8 mouse cellular contexts compared by ENCODE assay signal in the genomic region with DNA sequence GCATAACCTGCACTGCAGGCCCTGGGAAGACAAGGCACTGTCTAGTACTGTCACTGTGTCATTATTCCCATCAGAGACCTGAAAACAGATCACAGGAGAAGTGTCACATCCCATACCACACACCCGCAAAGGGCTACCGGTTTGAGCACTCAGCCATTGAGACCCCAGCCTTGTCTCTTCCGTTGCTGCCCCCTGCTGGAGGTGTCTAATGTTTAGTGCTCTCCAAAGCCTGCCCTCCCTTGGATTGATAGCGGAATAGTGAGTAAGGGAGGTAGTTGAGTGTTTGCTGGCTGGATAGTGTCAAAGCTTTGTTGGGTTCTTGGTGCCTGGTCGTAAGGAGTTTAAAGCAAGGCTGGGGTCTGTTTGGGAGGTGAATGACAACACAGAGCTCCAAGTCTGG.
DNase-seq lines count a peak whose midpoint lies in the region; ATAC-seq and TF ChIP-seq lines count a peak whose summit lies in the region.

No protein-coding gene starts in this region.

- no peaks in the 10 kb centered on the region; the same call in 1 of the 2 replicates for H3K4me1 ChIP-seq in testis, adult 2 months (ENCODE audit: control insufficient read depth, insufficient read depth, low read length)
- peaks cover 19% of the 10 kb centered on the region for H3K4me1 ChIP-seq in intestine, embryonic 14.5 days (replicated peaks; ENCODE audit: control insufficient read depth, insufficient read depth, low read length)
- peaks cover 12% of the 10 kb centered on the region for H3K4me1 ChIP-seq in liver, postnatal 0 days (ENCODE audit: insufficient read depth)

- peak; percentile 15; the same call in 1 of the 2 replicates for TF ChIP-seq CTCF in testis, adult 2 months (IDR thresholded peaks at IDR 0.05; ENCODE audit: control insufficient read depth, insufficient read depth, insufficient replicate concordance, low read depth, low read length)
- peak; percentile 70 for TF ChIP-seq CTCF in liver, postnatal 0 days (IDR thresholded peaks at IDR 0.05; ENCODE audit: low read depth)

- no peak for TF ChIP-seq EP300 in liver, postnatal 0 days (IDR thresholded peaks at IDR 0.05; ENCODE audit: low read depth)

- no peak overlapping the region for H3K9ac ChIP-seq in intestine, embryonic 14.5 days (ENCODE audit: low read length)
- no peak overlapping the region for H3K9ac ChIP-seq in liver, postnatal 0 days (replicated peaks)

- peak overlapping the region; percentile 3; the same call in 1 of the 2 replicates for H3K27ac ChIP-seq in testis, adult 2 months (ENCODE audit: control insufficient read depth, insufficient read depth, low read depth, low read length)
- H3K27ac ChIP-seq in intestine, embryonic 14.5 days (ENCODE audit: low read depth): peak overlapping the region; percentile 51
- H3K27ac ChIP-seq in liver, postnatal 0 days (ENCODE audit: low read depth): peak overlapping the region; percentile 64

- no peak; the same call in 1 of the 2 replicates for ATAC-seq in intestine, embryonic 14.5 days (replicated peaks; ENCODE audit: low FRiP score, low TSS enrichment, low read depth)
- peak; percentile 63 for ATAC-seq in liver, postnatal 0 days

- H3K9me3 ChIP-seq in intestine, embryonic 14.5 days (ENCODE audit: control insufficient read depth, low read length): no peaks in the 10 kb centered on the region
- H3K9me3 ChIP-seq in liver, postnatal 0 days (ENCODE audit: low read length): no peaks in the 10 kb centered on the region

- 36% methylated on average over 5 of the region's 5 CpGs for WGBS in intestine, embryonic 14.5 days
- 36% methylated on average over 5 of the region's 5 CpGs for WGBS in liver, postnatal 0 days (ENCODE audit: insufficient replicate concordance)

- no peak overlapping the region for H3K4me3 ChIP-seq in testis, adult 2 months (ENCODE audit: control insufficient read depth, low read depth, low read length)
- H3K4me3 ChIP-seq in intestine, embryonic 14.5 days (ENCODE audit: low read depth, low read length): no peak overlapping the region
- H3K4me3 ChIP-seq in liver, postnatal 0 days (ENCODE audit: low read depth, low read length): no peak overlapping the region

- H3K4me2 ChIP-seq in intestine, embryonic 14.5 days (ENCODE audit: low read length): no peak overlapping the region
- H3K4me2 ChIP-seq in liver, postnatal 0 days (ENCODE audit: low read depth, low read length): peak overlapping the region; percentile 26; the same call in 1 of the 2 replicates

- TF ChIP-seq POLR2A in testis, adult 2 months (IDR thresholded peaks at IDR 0.05; ENCODE audit: control insufficient read depth, low read depth, low read length): no peak

- H3K27me3 ChIP-seq in testis, adult 2 months (ENCODE audit: control insufficient read depth, insufficient read depth, low read length): no peaks in the 10 kb centered on the region
- no peaks in the 10 kb centered on the region for H3K27me3 ChIP-seq in intestine, embryonic 14.5 days (replicated peaks; ENCODE audit: control insufficient read depth, insufficient read depth, low read length)
- H3K27me3 ChIP-seq in liver, postnatal 0 days (ENCODE audit: insufficient read depth, low read length): no peaks in the 10 kb centered on the region

- DNase-seq in frontal cortex, postnatal 25 days (ENCODE audit: low spot score in 2 of 2): peak; percentile 53 to 56
- no peak for DNase-seq in frontal cortex, postnatal 10 days (ENCODE audit: low spot score in 2 of 2)
- no peak for DNase-seq in testis, postnatal 14 days (ENCODE audit: low spot score)
- DNase-seq in intestine, embryonic 14.5 days (ENCODE audit: low spot score): no peak
- peak; percentile 75 for DNase-seq in liver, postnatal 0 days
- peak; percentile 52 for DNase-seq in thymus, postnatal 25 days
- no peak for DNase-seq in c-Kit-positive CD71-positive TER-119-positive erythroid progenitor cells, embryonic 14.5 days (ENCODE audit: low spot score)

- H3K36me3 ChIP-seq in testis, adult 2 months (ENCODE audit: control insufficient read depth, insufficient read depth, low read length): no peaks in the 10 kb centered on the region
- H3K36me3 ChIP-seq in intestine, embryonic 14.5 days (ENCODE audit: control insufficient read depth, insufficient read depth, low read length): peaks cover 44% of the 10 kb centered on the region
- H3K36me3 ChIP-seq in liver, postnatal 0 days (replicated peaks; ENCODE audit: insufficient read depth, low read length): peaks cover 3% of the 10 kb centered on the region; the same call in 1 of the 2 replicates

Comparison
In these comparisons a context has a peak if more than half of its experiments do, and no peak if none do; other contexts are left out.
1. DNase-seq: peak in frontal cortex, postnatal 25 days (2 of 2), liver, postnatal 0 days (single experiment) and thymus, postnatal 25 days (single experiment); none in frontal cortex, postnatal 10 days (0 of 2), testis, postnatal 14 days (single experiment), intestine, embryonic 14.5 days (single experiment) and c-Kit-positive CD71-positive TER-119-positive erythroid progenitor cells, embryonic 14.5 days (single experiment).
2. H3K27ac ChIP-seq: peak in every context shown above with its lines; median percentile 64 in liver, postnatal 0 days; 51 in intestine, embryonic 14.5 days; 3 in testis, adult 2 months.